ENCODE assay signal across 8 mouse cellular contexts in genomic region chr8:46502333-46503071, GRCm38 (mm10). TPM values are rescaled to one million over a fixed set of nuclear protein-coding genes. Genes with fewer than 3 reads are reported as not detected.
A peak's percentile ranks its signal among the peaks of the same experiment; 100 is the strongest.
DNase-seq lines count a peak whose midpoint lies in the region; ATAC-seq and TF ChIP-seq lines count a peak whose summit lies in the region.

No protein-coding gene starts in this region.

- no peak overlapping the region for H3K27ac ChIP-seq in left cerebral cortex, adult 2 months
- no peak overlapping the region for H3K27ac ChIP-seq in forebrain, embryonic 12.5 days
- no peak overlapping the region for H3K27ac ChIP-seq in olfactory bulb, adult 2 months (ENCODE audit: insufficient read depth, low read depth, low read length)

- no peak for ATAC-seq in forebrain, embryonic 12.5 days (ENCODE audit: low FRiP score)

- no peak for TF ChIP-seq POLR2A in olfactory bulb, adult 2 months (IDR thresholded peaks at IDR 0.05; ENCODE audit: insufficient read depth, low read depth, low read length)

- DNase-seq in left cerebral cortex, adult 2 months (ENCODE audit: extremely low spot score in 1 of 2, low spot score in 2 of 2) = no peak
- DNase-seq in left cerebral cortex, postnatal 25 days (ENCODE audit: low spot score in 2 of 2) = no peak
- DNase-seq in kidney, postnatal 4 days = peak; percentile 15 to 50
- DNase-seq in spleen, postnatal 14 days (ENCODE audit: low spot score in 2 of 2) = no peak
- DNase-seq in layer of hippocampus, adult 9-11 months = no peak
- no peak for DNase-seq in right cerebral cortex, adult 2 months (ENCODE audit: low spot score in 2 of 2)

- H3K9me3 ChIP-seq in forebrain, embryonic 12.5 days = no peaks in the 10 kb centered on the region

- H3K36me3 ChIP-seq in forebrain, embryonic 12.5 days (replicated peaks) = no peaks in the 10 kb centered on the region

- H3K9ac ChIP-seq in forebrain, embryonic 12.5 days = no peak overlapping the region

- WGBS in forebrain, embryonic 12.5 days = 21% methylated on average over 19 of the region's 19 CpGs
- WGBS in olfactory bulb, adult 2 months = 35% methylated on average over 19 of the region's 19 CpGs

- peaks cover 18% of the 10 kb centered on the region for H3K4me1 ChIP-seq in forebrain, embryonic 12.5 days
- H3K4me1 ChIP-seq in olfactory bulb, adult 2 months (ENCODE audit: control insufficient read depth, insufficient read depth, low read length) = peaks cover 17% of the 10 kb centered on the region

- H3K4me2 ChIP-seq in forebrain, embryonic 12.5 days = peak overlapping the region; percentile 44

- intact Hi-C loops in left cerebral cortex, adult 2 months (cut with DNase I) = no loop called here
- intact Hi-C loops in left cerebral cortex, postnatal 25 days (cut with DNase I) = no loop called here

- peak overlapping the region; percentile 23; the same call in 1 of the 2 replicates for H3K4me3 ChIP-seq in left cerebral cortex, adult 2 months
- peak overlapping the region; percentile 26 for H3K4me3 ChIP-seq in forebrain, embryonic 12.5 days (replicated peaks)
- H3K4me3 ChIP-seq in olfactory bulb, adult 2 months (ENCODE audit: insufficient read depth, low read depth, low read length) = peak overlapping the region; percentile 29; the same call in 1 of the 2 replicates

- peaks cover 6% of the 10 kb centered on the region; the same call in 1 of the 2 replicates for H3K27me3 ChIP-seq in forebrain, embryonic 12.5 days

- TF ChIP-seq CTCF in left cerebral cortex, adult 2 months (IDR thresholded peaks at IDR 0.05) = no peak
- TF ChIP-seq CTCF in olfactory bulb, adult 2 months (IDR thresholded peaks at IDR 0.05; ENCODE audit: insufficient read depth, low read depth, low read length) = no peak

RNA-seq across cellular contexts. Expression of gene Acsl1, which starts 31.7 kb away (rescaled TPM):
- total RNA-seq in left cerebral cortex, adult 2 months (2021) = 10 to 100 TPM; 41.4 to 45.8 TPM
- 10 to 100 TPM; 42.2 to 49.0 TPM for total RNA-seq in left cerebral cortex, postnatal 25 days (2021)
- polyA plus RNA-seq in forebrain, embryonic 12.5 days (2016; fragmentation: Nextera tagmentation; extraction: Ambion mirVana) = 5.6 and 7.0 TPM in 2 replicates
- polyA plus RNA-seq in olfactory bulb, adult 2 months (2012; ENCODE audit: insufficient read depth, insufficient read length, low replicate concordance, missing spikeins) = not detected in 2 replicates

RNA-seq across cellular contexts. Expression of gene Cenpu, which starts 49.3 kb away (rescaled TPM):
- 1 to 10 TPM; 2.0 to 2.3 TPM for total RNA-seq in left cerebral cortex, adult 2 months (2021)
- total RNA-seq in left cerebral cortex, postnatal 25 days (2021) = 1 to 10 TPM; 1.9 to 2.9 TPM
- polyA plus RNA-seq in forebrain, embryonic 12.5 days (2016; fragmentation: Nextera tagmentation; extraction: Ambion mirVana) = 27.4 and 36.4 TPM in 2 replicates
- not detected in 2 replicates for polyA plus RNA-seq in olfactory bulb, adult 2 months (2012; ENCODE audit: insufficient read depth, insufficient read length, low replicate concordance, missing spikeins)

Comparison
In these comparisons a context has a peak if more than half of its experiments do, and no peak if none do; other contexts are left out.
1. DNase-seq: peak in kidney, postnatal 4 days (2 of 2); none in left cerebral cortex, adult 2 months (0 of 2), left cerebral cortex, postnatal 25 days (0 of 2), spleen, postnatal 14 days (0 of 2), layer of hippocampus, adult 9-11 months (single experiment) and right cerebral cortex, adult 2 months (0 of 2).
2. Peak in every context shown above with its lines, with median percentiles within 50 percentile points of each other: H3K4me3 ChIP-seq.